Mouse (Mus musculus): ENCODE results near the gene Zfp524. TPM values are rescaled to one million over a fixed set of nuclear protein-coding genes. Genes with fewer than 3 reads are reported as not detected.
A peak's percentile ranks its signal among the peaks of the same experiment; 100 is the strongest.

Zfp524 gene
- polyA plus RNA-seq, 1 experiment from 2014 or later: 6.7 TPM

- Histone ChIP-seq H3K4me2 (ENCODE audit: low read length) (peak overlapping the region; percentile 83), H3K4me3 (ENCODE audit: low read depth, low read length) (peak overlapping the region; percentile 61), H3K36me3 (ENCODE audit: control insufficient read depth, insufficient read depth, low read length) (0 out of 2 replicates have a peak, but pooled peaks cover under 1% of the 10 kb centered on the region), H3K27me3 (ENCODE audit: control insufficient read depth, insufficient read depth, low read depth, low read length) (no peaks in the 10 kb centered on the region; the same call in 1 of the 2 replicates), H3K27ac (ENCODE audit: low read length) (peak overlapping the region; percentile 99), H3K9me3 (replicated peaks; ENCODE audit: control insufficient read depth, low read length, poor library complexity, severe bottlenecking) (no peaks in the 10 kb centered on the region), H3K4me1 (ENCODE audit: control insufficient read depth, insufficient read depth, low read length) (peaks cover 52% of the 10 kb centered on the region), H3K9ac (ENCODE audit: low read depth, low read length) (peak overlapping the region; percentile 84)
- peak; percentile 91 for ATAC-seq
- under 1% methylated on average over 60 of the region's 60 CpGs for WGBS
These were observed 46.9 kb downstream of the Zfp524 start for GRCm38 (mm10) chr7:5060944-5061773.

DNA sequence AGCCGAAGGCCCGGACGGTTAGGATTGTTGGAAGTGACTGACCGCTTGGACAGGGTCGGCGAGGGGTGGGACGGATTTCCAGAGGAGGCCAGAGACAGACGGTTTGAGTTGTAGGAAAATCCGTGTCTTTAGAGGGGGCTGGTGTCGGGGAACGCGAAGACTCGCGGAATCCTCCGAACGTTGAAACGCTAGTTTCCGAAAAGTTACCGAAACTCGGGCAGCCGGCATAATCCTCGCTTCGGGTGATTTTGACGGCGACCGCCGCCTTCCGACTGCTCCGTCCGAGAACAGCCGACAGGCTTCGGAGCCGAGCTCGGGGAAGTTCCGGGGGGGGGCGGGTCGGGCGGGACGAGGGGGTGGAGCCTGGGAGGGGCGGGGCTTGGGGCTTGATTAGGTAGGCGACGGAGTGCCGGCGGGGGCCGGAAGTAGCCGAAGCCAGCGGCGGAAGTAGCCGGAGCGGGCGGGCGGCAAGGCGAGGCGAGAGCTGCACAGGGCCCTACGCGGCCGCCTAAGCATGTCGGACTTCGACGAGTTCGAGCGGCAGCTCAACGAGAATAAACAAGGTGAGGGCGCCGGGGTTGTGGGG lies 47.7 kb downstream of the Zfp524 start, which contains the start of gene U2af2:
TSS of gene U2af2 (plus strand) at position 370 of the 586 bp plus-strand sequence.
- H3K4me3 ChIP-seq (ENCODE audit: low read depth, low read length): peak within 1 kb of the TSS; percentile 61
- H3K27ac ChIP-seq (ENCODE audit: low read length): peak within 1 kb of the TSS; percentile 99
- 0% methylated on average over 62 of the region's 65 CpGs for WGBS
- H3K9ac ChIP-seq (ENCODE audit: low read depth, low read length): peak within 1 kb of the TSS; percentile 84
- H3K9me3 ChIP-seq (replicated peaks; ENCODE audit: control insufficient read depth, low read length, poor library complexity, severe bottlenecking): no peaks in the 10 kb centered on the region
- peaks cover 6% of the 10 kb centered on the region; the same call in 1 of the 2 replicates for H3K36me3 ChIP-seq (ENCODE audit: control insufficient read depth, insufficient read depth, low read length)
- H3K4me2 ChIP-seq (ENCODE audit: low read length): peak within 1 kb of the TSS; percentile 83
- no peaks in the 10 kb centered on the region; the same call in 1 of the 2 replicates for H3K27me3 ChIP-seq (ENCODE audit: control insufficient read depth, insufficient read depth, low read depth, low read length)
- ATAC-seq: peak; percentile 80
- peaks cover 51% of the 10 kb centered on the region for H3K4me1 ChIP-seq (ENCODE audit: control insufficient read depth, insufficient read depth, low read length)

DNA sequence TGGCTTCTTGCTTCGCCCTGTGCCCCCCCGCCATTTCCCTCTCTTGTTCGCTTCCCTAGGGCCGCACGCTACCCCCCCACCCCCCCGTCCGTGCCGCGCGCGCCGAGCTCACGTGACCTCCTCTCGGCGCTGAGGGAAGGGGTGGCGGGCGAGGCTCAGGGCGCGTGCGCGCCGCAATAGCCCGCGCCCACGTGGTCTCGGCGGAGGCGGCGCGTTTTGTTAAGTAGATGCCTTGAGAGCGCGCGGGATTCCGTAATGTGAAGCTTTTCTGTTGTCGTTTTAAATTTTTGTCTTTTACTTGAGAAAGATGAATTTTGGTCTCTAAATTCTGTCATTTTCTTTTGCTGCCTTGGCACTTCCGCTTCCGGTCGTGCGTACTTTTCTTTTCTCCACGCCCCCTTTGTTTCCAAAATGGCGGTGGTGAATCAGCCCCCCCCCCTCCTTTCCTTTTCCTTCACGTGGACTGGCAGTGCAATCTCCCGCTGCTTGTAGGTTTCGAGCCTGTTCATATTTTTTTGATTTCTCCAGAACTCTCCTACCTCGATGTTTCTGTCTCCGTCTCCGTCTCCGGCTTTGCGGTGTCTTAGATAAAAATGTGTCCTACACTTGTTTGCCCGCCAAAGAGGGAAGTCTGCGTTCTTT lies 48.3 kb downstream of the Zfp524 start:
- peak overlapping the region; percentile 83 for H3K4me2 ChIP-seq (ENCODE audit: low read length)
- WGBS: under 1% methylated on average over 51 of the region's 51 CpGs
- no peaks in the 10 kb centered on the region for H3K9me3 ChIP-seq (replicated peaks; ENCODE audit: control insufficient read depth, low read length, poor library complexity, severe bottlenecking)
- H3K9ac ChIP-seq (ENCODE audit: low read depth, low read length): peak overlapping the region; percentile 84
- ATAC-seq: peak; percentile 22
- H3K36me3 ChIP-seq (ENCODE audit: control insufficient read depth, insufficient read depth, low read length): peaks cover 6% of the 10 kb centered on the region; the same call in 1 of the 2 replicates
- peak overlapping the region; percentile 61 for H3K4me3 ChIP-seq (ENCODE audit: low read depth, low read length)
- no peaks in the 10 kb centered on the region; the same call in 1 of the 2 replicates for H3K27me3 ChIP-seq (ENCODE audit: control insufficient read depth, insufficient read depth, low read depth, low read length)
- H3K4me1 ChIP-seq (ENCODE audit: control insufficient read depth, insufficient read depth, low read length): peaks cover 49% of the 10 kb centered on the region
- H3K27ac ChIP-seq (ENCODE audit: low read length): peak overlapping the region; percentile 99

- no peak overlapping the region for H3K4me3 ChIP-seq (ENCODE audit: low read depth, low read length)
- H3K36me3 ChIP-seq (ENCODE audit: control insufficient read depth, insufficient read depth, low read length): peaks cover 23% of the 10 kb centered on the region
- no peak overlapping the region for H3K4me2 ChIP-seq (ENCODE audit: low read length)
- no peak overlapping the region for H3K27ac ChIP-seq (ENCODE audit: low read length)
- no peak for ATAC-seq
- WGBS: 96% methylated on average over 6 of the region's 6 CpGs
- H3K27me3 ChIP-seq (ENCODE audit: control insufficient read depth, insufficient read depth, low read depth, low read length): no peaks in the 10 kb centered on the region
- H3K9ac ChIP-seq (ENCODE audit: low read depth, low read length): no peak overlapping the region
- H3K4me1 ChIP-seq (ENCODE audit: control insufficient read depth, insufficient read depth, low read length): peaks cover 32% of the 10 kb centered on the region
- no peaks in the 10 kb centered on the region for H3K9me3 ChIP-seq (replicated peaks; ENCODE audit: control insufficient read depth, low read length, poor library complexity, severe bottlenecking)
These were observed 50.7 kb downstream of the Zfp524 start for GRCm38 (mm10) chr7:5064886-5065285.

Other genes with a start within 250 kb of the Zfp524 start
- gene Fam71e2, start 243.1 kb upstream of the Zfp524 start, polyA plus RNA-seq (2015; fragmentation: Nextera tagmentation; extraction: Ambion mirVana): not detected in 2 replicates
- 1.3 TPM in 2 replicates for gene Il11, start 231.6 kb upstream of the Zfp524 start, polyA plus RNA-seq (2015; fragmentation: Nextera tagmentation; extraction: Ambion mirVana)
- 0.48 and 0.73 TPM in 2 replicates for gene Tmem190, start 231.5 kb upstream of the Zfp524 start, polyA plus RNA-seq (2015; fragmentation: Nextera tagmentation; extraction: Ambion mirVana)
- gene Tmem238, start 224.8 kb upstream of the Zfp524 start, polyA plus RNA-seq (2015; fragmentation: Nextera tagmentation; extraction: Ambion mirVana): 6.2 and 6.5 TPM in 2 replicates
- 201 and 213 TPM in 2 replicates for gene Rpl28, start 221.5 kb upstream of the Zfp524 start, polyA plus RNA-seq (2015; fragmentation: Nextera tagmentation; extraction: Ambion mirVana)
- 226 and 253 TPM in 2 replicates for gene Ube2s, start 201.8 kb upstream of the Zfp524 start, polyA plus RNA-seq (2015; fragmentation: Nextera tagmentation; extraction: Ambion mirVana)
- 14.0 and 14.6 TPM in 2 replicates for gene Shisa7, start 169.7 kb upstream of the Zfp524 start, polyA plus RNA-seq (2015; fragmentation: Nextera tagmentation; extraction: Ambion mirVana)
- gene Isoc2b, start 144.2 kb upstream of the Zfp524 start, polyA plus RNA-seq (2015; fragmentation: Nextera tagmentation; extraction: Ambion mirVana): 3.6 and 5.0 TPM in 2 replicates
- 0.46 and 0.57 TPM in 2 replicates for gene Isoc2a, start 137.3 kb upstream of the Zfp524 start, polyA plus RNA-seq (2015; fragmentation: Nextera tagmentation; extraction: Ambion mirVana)
- 0.32 and 0.38 TPM in 2 replicates for gene Gm36210, start 107.9 kb upstream of the Zfp524 start, polyA plus RNA-seq (2015; fragmentation: Nextera tagmentation; extraction: Ambion mirVana)
- 3.1 and 3.6 TPM in 2 replicates for gene Zfp628, start 99.2 kb upstream of the Zfp524 start, polyA plus RNA-seq (2015; fragmentation: Nextera tagmentation; extraction: Ambion mirVana)
- gene Nat14, start 92.4 kb upstream of the Zfp524 start, polyA plus RNA-seq (2015; fragmentation: Nextera tagmentation; extraction: Ambion mirVana): 48.2 and 49.4 TPM in 2 replicates
- 0.72 and 0.85 TPM in 2 replicates for gene Ssc5d, start 88.6 kb upstream of the Zfp524 start, polyA plus RNA-seq (2015; fragmentation: Nextera tagmentation; extraction: Ambion mirVana)
- 0.18 TPM in 1 of 2 replicates, not detected in the other for gene Sbk2, start 50.0 kb upstream of the Zfp524 start, polyA plus RNA-seq (2015; fragmentation: Nextera tagmentation; extraction: Ambion mirVana)
- gene Sbk3, start 43.2 kb upstream of the Zfp524 start, polyA plus RNA-seq (2015; fragmentation: Nextera tagmentation; extraction: Ambion mirVana): 0.60 and 0.93 TPM in 2 replicates
- gene Zfp579, start 18.3 kb upstream of the Zfp524 start, polyA plus RNA-seq (2015; fragmentation: Nextera tagmentation; extraction: Ambion mirVana): 56.3 and 69.2 TPM in 2 replicates
- gene Fiz1, start 282 bp downstream of the Zfp524 start, polyA plus RNA-seq (2015; fragmentation: Nextera tagmentation; extraction: Ambion mirVana): 30.7 and 35.5 TPM in 2 replicates
- 0.41 and 1.0 TPM in 2 replicates for gene Gm44973, start 1.1 kb downstream of the Zfp524 start, polyA plus RNA-seq (2015; fragmentation: Nextera tagmentation; extraction: Ambion mirVana)
- 6.6 and 7.2 TPM in 2 replicates for gene Zfp865, start 6.0 kb downstream of the Zfp524 start, polyA plus RNA-seq (2015; fragmentation: Nextera tagmentation; extraction: Ambion mirVana)
- 70.0 and 73.1 TPM in 2 replicates for gene Ccdc106, start 6.1 kb downstream of the Zfp524 start, polyA plus RNA-seq (2015; fragmentation: Nextera tagmentation; extraction: Ambion mirVana)
- gene 4632433K11Rik, start 19.7 kb downstream of the Zfp524 start, polyA plus RNA-seq (2015; fragmentation: Nextera tagmentation; extraction: Ambion mirVana): not detected in 2 replicates
- gene Zfp784, start 24.0 kb downstream of the Zfp524 start, polyA plus RNA-seq (2015; fragmentation: Nextera tagmentation; extraction: Ambion mirVana): 10.5 and 10.8 TPM in 2 replicates
- gene Zfp580, start 37.1 kb downstream of the Zfp524 start, polyA plus RNA-seq (2015; fragmentation: Nextera tagmentation; extraction: Ambion mirVana): 101 and 117 TPM in 2 replicates
- gene U2af2, start 47.7 kb downstream of the Zfp524 start, polyA plus RNA-seq (2015; fragmentation: Nextera tagmentation; extraction: Ambion mirVana): 96.7 and 103 TPM in 2 replicates
- 107 and 120 TPM in 2 replicates for gene Epn1, start 65.8 kb downstream of the Zfp524 start, polyA plus RNA-seq (2015; fragmentation: Nextera tagmentation; extraction: Ambion mirVana)
- not detected in 2 replicates for gene Rfpl4, start 102.5 kb downstream of the Zfp524 start, polyA plus RNA-seq (2015; fragmentation: Nextera tagmentation; extraction: Ambion mirVana)
- 0.89 and 0.98 TPM in 2 replicates for gene Rasl2-9, start 111.5 kb downstream of the Zfp524 start, polyA plus RNA-seq (2015; fragmentation: Nextera tagmentation; extraction: Ambion mirVana)
- gene Vmn1r55, start 135.3 kb downstream of the Zfp524 start, polyA plus RNA-seq (2015; fragmentation: Nextera tagmentation; extraction: Ambion mirVana): 0.02 TPM in 1 of 2 replicates, not detected in the other
- not detected in 2 replicates for gene Vmn1r56, start 182.3 kb downstream of the Zfp524 start, polyA plus RNA-seq (2015; fragmentation: Nextera tagmentation; extraction: Ambion mirVana)
- not detected in 2 replicates for gene Vmn1r57, start 204.1 kb downstream of the Zfp524 start, polyA plus RNA-seq (2015; fragmentation: Nextera tagmentation; extraction: Ambion mirVana)